Mouse (Mus musculus): ENCODE results near the gene Mfsd13b.
"Not testable (repeated sequence)": the region's sequence is repeated elsewhere in the genome, so short reads cannot be mapped to it uniquely, and the experiment has no call there.

Gene Mfsd13b

DNA sequence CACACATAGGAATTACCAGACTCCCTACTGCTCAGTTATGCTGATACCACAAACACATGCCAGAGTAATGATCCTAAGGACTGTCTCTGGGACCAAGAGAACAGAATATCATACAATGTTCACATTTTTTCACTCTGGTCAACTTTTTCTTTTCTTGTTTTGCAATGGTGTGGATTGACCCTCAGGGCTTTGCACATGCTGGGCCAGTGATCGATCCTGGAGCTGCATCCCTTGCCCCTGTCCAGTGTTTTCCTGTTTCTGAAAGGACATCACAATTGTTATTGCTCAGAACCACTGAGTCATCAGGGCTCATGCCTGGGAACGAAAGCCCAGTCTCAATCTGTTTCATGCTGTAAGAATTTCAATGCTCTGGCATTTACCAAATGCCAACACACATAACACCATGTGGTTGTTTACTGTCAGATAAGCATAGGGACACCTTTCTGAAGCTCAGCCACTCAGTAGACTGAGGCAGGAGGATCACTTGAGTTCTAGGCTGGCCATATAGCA is 16.8 kb downstream of the Mfsd13b start:
- no peak for DNase-seq

DNA sequence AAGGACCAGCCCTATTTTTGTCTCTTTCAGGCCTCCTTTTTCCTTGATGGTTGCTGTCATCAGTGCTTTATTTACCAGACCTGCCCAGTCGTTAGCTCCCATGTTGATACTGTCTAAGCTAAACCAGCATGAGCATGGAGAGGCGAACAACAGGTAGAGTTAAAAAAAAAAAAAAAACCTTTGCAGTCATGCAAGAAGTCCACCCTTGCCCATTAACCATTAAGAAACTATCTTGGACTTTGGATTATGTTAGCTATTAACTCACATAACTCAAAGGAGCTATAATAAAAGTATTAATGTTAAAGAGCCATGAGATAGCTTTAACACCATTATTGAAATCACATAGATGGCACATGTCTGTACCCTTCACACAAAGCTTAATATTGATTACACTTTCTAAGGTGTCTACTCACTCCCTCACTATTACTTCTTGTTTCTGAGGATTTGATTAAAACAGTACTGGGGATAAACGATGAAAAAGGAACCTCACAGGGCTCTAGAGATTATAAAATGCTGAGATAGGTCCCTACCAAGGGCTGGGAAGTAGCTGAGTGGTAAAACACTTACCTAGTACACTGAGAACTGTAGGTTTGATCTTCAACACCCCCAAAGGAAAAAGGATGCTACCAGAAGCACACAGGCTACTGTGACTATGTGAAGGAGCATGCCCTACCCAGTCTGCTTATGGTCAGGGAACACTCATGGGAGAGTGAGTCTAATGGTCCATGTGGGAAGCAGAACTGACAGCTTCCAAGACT is 17.9 kb downstream of the Mfsd13b start:
- DNase-seq: no peak

DNA sequence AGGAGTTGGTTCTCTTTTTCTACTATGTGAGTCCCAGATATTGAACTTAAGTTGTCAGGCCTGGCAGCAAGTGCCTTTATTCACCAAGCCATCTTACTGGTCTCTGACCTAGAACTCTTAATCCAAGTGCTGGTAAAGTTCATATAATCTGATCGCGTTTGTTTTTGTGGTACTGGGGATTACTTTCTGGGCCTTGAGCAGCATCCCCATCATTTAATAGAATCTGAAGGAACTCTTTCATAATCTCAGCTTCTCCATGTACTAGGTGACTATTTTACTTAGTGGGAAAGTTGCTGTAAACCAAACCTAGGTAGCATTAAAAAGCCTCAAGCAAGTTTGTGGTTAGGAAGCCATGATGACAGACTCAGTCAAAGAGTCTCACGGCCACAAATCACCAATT is 19.6 kb downstream of the Mfsd13b start:
- no peak for DNase-seq

DNA sequence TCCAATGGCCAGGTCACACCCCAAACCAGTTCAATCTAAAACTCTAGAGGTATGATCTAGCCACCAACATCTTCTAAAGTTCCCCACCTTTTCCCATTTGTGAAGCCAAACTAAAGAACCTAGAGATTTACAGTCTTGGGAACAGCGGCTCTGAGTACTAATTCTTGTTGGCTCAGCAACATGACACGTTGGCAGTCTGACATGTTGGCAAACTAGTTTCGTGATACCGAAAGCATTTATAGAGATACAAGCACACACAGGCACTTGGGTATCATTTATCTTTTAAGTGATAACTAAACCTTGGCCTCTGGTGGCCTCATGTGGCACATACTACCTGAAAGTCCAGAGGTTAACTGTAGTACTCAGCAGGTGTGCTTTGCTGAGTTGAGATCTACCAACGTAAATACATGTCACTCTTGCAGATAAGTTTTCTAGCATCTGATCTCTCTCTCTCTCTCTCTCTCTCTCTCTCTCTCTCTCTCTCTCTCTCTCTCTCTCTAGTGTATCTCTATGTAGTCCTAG is 20.2 kb downstream of the Mfsd13b start:
- no peak for DNase-seq

DNA sequence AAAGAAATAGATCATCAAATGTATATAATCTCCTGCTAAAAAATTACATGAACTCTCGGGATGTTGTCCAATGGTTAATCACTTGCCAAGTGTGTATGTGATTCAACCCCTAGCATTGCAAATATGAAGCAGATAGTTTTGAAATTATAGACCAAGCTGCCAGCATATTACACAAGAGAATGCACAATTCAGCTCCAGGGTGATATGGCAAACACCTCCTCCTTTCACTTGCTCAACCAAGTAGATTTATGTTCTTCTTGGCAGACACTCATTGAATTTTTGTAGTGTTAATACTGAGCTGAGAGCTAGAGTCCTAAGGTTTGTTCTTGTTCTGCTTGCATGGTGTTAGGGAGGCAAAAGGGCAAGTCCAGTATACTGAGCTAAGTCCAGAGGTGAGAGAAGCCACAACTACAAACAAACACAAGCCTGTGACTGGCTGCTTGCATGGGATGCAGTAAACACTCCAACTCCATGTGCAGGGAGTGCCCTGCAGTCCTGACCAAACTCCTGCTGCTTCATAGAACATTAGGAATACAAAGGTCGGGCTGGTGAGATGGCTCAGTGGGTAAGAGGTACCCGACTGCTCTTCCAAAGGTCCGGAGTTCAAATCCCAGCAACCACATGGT is 21.6 kb downstream of the Mfsd13b start:
- DNase-seq: no peak

DNA sequence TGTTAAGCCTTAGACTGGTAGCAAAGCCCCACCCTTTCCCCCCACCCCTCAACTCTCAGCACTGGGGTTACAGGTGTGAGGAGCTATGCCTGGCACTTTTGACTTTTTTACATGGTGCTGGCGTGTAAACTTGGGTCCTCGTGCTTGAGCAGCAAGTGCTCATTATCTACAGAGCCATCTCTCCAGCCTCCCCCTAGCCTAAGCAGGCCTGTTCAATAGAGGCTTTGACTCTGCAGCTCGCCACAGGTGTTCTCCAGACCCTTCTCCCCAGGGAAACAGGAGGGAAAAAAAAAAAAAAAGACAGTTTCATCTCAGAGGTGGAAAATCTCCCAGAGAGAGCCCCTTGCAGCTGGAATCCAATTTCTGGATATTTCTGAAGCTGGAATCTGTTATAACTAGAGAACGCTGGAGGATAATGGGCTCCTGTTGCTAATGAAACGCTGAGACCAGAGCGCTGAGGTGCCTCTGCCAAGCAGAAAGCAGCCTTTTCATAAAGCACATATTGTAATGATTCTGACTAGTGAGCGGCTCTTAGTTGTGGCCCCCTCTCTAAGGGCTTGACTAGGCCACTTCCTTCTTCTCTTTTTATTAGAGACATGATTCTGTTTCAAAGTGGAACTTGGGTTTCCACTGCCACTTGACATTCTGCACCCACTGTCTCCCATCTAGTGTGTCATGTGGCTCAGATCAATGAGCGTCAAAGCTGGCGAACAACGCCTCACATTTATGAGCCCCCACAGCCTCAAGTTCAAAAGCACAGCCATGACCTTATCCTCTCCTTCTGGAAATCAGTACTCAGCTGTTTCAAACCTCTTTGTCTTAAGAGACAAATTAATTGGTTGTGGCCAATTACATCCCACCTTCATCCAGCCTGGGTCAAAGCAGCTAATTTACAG is 29.7 kb downstream of the Mfsd13b start:
- no peak for DNase-seq

DNA sequence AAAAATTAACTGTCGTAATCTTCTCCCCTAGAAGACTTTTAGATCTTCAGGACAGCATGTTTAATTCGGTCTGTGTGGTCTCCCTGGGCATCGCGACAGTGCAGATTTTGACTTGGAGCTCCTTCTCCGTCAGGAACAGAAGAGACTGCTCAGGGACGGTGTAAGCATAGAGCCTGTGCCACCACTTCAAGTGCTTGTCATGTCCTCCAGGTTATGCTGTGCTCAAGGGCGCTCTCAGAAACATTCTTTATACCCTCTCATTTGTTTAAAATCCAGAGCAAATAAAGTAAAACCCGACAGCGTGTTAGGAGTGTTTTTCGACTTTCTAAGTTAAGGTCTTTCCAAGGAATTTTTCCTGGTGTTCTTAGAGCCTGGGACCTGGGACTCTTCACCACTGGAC is 32.2 kb downstream of the Mfsd13b start:
- no peak for DNase-seq

DNA sequence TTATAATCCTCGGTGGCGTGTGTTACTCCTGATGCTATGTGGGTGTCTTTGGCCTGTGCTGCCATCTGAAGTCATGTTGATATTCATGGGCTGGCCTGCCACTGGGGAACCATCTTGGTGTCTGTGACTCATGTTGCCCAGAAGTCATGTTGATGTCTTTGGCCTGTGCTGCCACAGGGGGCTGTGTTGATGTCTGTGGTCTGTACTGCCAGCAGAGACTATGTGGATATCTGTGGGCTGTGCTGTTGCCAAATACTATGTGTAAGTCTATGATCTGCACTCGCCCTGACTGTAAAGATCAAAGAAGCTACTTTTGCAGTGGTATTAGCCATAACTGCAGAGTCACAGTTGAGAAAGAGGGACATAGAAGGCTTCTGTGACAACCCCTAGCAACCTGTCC is 36.5 kb downstream of the Mfsd13b start:
- DNase-seq: no peak

DNA sequence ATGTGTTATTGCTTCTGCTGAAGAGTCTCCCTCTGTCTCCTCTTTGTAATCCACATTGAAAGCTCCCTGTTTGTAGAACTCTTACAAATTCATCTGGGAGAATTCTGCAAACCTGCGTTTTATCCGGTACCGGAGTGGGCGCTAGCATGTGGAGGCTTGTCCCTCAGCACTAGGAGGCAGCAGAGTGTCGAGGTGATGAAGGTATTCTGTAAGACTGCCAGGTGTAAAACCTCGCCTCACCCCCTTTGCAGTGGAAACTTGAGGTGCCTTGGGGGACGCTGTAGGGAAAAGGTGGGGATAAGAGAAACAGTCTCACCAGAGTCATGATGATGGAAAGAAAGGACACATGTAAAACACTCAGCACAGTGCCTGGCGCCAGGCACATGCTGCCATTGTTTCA is 38.0 kb downstream of the Mfsd13b start:
- peak; percentile 7 for DNase-seq

DNA sequence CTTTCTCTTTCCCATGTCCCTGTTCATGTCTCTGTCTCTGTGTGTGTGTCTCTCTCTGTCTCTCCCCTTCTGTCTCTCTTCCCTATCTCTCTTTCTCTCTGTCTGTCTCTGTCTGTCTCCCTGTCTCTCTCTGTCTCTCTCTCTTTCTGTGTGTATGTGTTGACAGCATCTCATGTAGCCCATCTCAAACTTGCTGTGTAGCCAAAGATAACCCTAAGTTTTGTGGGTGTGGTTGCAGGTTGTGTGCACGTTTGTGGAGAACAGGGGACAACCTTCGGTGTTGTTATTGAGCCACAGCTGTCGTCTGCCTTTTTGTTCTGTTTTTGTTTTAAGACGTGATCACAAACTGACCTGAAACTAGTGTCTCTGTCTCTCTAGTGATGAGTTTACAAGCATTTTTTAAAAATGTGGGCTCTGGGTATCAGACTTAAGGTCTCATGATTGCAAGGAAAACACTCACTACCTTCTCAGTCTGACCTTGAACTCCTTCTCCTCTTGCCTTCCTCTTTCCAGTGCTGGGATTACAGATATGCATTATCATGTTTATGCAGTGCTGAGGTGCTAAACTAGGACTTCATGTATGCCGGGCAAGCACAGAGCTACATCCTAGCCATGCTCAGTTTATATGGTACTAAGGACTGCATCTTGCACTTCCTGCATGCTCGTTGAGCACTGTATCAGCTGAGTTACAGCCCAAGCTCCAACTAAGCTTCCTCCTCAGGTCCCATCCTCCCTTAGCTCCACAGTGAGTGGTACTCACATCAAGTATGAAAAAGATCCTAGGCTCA is 43.1 kb downstream of the Mfsd13b start:
- no peak for DNase-seq

DNA sequence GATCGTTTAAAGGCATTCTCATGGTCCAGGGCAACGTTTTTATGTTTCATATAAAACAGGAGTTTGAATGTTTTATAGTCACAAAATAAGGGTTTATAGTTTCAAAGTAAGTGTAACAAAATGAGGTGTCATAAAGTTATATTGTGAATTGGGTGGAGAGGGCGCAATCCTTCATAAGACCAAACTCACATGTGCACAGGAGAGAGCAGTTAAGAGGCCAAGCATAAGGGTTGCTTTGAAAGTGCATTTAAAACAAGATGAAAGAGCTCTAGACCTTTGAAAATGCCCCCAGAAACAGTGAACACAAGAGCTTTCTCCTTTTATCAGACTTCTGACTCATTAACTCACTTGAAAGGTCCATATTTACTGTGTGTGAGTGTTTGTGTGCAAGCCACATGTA is 44.0 kb downstream of the Mfsd13b start:
- no peak for DNase-seq

DNA sequence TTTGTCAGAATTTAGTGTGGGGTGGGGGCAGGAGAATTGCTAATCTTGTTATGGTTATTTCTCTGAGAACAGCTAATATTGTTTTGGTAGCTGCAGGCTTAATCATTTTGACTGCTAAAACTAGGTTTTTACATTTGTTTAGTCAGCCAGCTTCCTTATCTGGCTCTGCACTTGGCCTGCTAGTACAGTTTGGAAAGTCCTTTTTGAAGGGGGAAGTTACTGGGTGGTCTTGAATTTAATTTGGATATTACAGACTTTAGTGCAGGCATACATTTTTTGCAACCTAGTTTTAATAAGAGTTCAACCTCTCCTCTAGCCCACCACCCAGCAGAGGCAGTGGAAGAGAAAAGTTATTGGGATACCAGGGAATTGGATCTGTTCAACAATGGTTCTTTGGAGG is 47.6 kb downstream of the Mfsd13b start:
- not testable (repeated sequence) for DNase-seq

DNA sequence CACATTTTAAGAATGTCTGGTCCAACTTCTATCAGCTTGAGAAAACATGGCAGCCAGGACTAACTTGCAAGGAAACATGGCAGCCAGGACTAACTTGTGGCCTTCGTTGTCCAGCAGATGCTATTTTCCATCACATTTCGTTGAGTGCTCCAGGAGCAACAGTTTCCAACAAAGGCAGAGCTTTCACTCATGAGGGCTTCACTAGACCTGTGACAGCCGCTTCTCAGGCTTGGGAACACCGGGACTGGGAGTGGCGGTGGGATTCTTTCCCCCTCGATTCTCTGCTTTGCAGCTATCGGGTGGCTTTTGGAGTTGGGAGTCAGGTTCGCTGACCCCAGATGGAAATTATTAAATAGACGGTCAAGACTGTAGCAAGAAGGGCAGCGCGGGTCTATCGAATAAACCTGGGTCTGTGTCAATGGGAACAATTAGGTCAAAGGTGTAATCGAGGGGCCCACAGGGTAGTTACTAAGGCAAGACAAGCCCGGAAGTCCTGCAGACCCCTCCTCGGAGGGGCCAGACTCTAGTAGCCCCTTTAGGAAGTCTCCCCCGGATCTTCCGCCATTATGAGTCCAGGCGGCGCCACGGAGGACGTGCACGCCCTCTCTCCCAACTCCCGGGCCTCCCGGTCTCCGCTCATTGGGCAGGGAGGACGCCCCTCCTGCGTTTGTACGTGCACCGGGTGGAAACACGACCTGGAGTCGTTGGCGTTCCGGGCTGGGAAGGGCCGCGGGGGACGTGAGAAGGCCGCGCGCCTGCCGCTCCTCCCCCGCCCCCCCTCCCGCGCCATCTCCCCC is 51.7 kb downstream of the Mfsd13b start, which contains the start of gene Mettl9:
Gene Mettl9 (plus strand): TSS at position 590 of the 797 bp plus-strand sequence.
- DNase-seq: peak; percentile 94

DNA sequence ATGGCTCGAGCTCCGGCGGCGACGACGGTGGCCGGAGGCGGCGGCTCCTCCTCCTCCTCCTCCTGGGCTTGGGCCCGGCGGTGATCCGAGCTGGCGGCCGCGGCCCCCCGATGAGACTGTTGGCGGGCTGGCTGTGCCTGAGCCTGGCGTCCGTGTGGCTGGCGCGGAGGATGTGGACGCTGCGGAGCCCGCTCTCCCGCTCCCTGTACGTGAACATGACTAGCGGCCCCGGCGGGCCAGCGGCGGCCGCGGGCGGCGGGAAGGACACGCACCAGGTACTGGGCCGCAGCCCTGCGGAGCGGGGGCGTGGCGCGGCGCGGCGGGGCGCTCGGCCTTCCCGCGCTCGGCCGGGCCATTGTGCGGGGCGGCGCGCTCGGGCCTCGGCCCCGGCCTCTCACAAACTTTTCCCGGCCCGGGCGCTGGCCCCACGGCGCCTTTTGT is 52.4 kb downstream of the Mfsd13b start:
- DNase-seq: no peak

DNA sequence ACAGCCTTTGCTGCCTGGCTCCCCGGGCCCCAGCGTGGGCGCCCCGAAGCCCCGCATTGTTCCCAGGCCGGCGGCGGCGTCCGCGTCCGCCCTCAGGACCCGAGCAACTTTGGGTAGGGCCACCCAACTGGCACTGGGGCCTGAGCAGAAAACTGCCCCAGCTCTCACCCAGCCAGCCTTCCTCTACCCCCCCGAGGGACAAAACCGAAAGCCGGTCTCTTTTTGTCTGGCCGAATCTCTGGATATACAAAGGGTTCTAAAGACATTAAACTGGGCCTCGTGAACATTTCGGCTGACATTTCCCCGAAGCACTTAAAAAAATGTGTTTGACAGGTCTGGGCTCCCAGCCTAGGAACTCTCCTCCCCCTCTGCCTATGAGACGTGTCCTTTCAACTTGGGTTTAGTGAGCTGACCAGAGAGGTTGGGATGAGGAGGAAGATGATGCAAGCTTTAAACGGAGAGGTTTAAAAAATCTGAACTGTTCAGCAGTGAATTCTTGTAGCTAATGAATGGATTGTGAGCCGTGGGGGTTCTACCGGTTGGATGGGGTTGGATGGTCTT is 52.9 kb downstream of the Mfsd13b start:
- DNase-seq: no peak

DNA sequence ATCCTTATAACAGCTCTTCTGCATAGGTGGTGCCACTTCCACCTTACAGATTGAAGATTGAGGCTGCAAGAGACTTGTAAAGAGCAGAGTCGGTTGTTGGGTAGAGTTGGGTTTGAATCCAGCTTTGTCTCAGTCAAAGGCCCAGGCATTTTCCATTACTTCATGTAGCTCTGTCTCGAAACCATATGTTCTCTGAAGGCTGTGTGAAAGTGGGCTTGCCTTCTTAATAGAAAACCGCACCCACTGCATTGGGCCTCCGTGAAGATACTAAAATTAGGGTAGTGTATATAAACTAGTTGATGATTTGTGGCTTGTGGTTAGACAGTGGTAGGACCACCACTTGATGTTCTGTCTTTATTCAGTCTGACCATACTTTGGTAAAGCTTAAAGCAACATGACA is 58.3 kb downstream of the Mfsd13b start:
- DNase-seq: no peak

DNA sequence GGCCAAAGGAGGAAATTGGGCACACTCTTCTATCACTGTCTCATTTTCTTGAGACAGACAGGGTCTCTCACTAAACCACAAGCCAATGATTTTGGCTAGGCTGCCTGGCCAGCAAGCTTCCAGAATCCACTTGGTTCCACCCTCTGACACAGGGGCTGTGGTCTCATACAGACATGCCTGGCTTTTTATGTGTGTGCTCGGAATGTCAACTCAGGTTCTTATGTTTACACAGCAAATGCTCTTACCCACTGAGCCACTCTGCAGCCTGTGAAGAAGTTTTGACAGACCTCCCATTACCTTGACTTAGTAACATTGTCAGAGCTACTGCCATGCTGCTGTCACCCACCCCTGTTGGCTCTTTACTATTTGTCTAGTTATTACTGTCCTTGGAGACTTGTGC is 59.7 kb downstream of the Mfsd13b start:
- no peak for DNase-seq

DNA sequence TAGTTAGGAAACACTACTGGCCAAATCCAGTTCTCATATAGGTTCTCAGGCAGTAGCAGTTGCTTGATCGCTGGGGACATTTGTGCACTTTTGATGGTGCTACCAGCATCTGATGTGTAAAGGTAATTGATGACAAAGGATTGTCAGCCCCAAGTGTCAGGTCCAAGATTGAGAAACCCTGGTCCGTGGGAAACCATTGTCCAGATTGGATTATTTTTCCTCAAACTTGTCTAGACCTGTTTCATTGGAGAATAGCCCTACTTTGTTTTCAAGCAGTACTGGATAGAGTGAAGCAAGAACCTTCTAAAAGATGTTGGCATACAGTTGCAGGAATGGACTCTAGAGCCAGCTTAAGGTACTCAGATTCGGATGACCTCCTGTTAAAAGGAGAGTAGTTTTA is 60.7 kb downstream of the Mfsd13b start:
- DNase-seq: no peak

DNA sequence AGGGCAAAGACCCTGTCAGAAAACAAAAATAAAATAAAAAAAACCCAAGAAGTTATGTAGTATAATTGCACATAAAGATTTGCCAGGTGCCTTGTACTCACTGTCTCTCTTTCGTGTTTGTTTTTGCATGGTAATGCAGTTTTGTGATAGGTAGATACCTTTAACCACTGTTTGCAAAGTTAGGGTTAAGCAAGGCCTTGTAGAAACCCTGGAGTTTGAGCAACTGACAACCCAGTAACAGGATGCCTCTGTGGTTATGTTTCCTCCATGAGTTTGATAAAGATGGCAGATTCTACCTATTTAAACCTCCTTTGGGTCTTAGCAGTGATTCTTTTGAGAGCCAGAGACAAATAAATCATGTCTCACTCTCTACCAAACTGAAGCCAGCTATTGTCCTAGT is 61.2 kb downstream of the Mfsd13b start:
- DNase-seq: no peak

DNA sequence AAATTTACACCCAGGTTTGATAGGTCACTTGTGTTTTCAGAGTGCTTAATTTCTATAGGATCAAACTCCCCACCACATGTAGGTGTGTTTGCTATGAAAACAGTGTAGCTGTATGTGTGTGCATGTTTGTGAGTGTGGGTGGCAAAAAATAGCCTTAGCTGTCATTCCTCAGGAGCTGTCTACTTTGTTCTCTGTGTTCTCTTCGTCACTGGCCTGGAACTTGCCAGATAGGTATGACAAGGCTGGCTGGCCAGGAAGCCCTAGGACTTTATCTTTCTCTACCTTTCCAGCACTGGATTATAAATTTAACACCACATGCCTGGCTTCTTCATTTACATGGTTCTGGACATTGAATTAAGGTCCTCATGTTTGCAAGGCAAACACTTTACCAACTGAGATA is 61.9 kb downstream of the Mfsd13b start:
- DNase-seq: no peak

Measured in right cerebral cortex, postnatal 14 days (tissue).